Mouse (Mus musculus) gastrocnemius, adult 2 months (tissue): Measurements from ENCODE around the gene Tlcd2. TPM values are rescaled to one million over a fixed set of nuclear protein-coding genes. Genes with fewer than 3 reads are reported as not detected.
A peak's percentile ranks its signal among the peaks of the same experiment; 100 is the strongest.

Experiments used
- DNase-seq: peaks from one replicate; pipeline ENCODE4 v3.0.0; 2022
- H3K27ac ChIP-seq: fragments of 200-600 bp; 2 replicates; pipeline ENCODE4 v1.8.1; 2022; ENCODE audit warnings: mild to moderate bottlenecking
- H3K4me3 ChIP-seq: fragments of 200-600 bp; 2 replicates; pipeline ENCODE4 v1.8.1; 2022; ENCODE audit warnings: mild to moderate bottlenecking, moderate library complexity
- CTCF ChIP-seq: fragments of 200-600 bp; IDR thresholded peaks from 2 replicates; pipeline ENCODE4 v1.8.1; 2022; ENCODE audit warnings: antibody characterized with exemption, mild to moderate bottlenecking, moderate library complexity
- intact Hi-C: fragments of 180-260 bp; cut with DNase I; formaldehyde crosslinking; loops from one replicate; pipeline ENCODE4 v1.15.1; 2025
- microRNA-seq: library from miRNA; unstranded; fragments of <30 nt; microRNA quantifications from one replicate; pipeline ENCODE4 v1.2.0, GENCODE M21; 2021
- total RNA-seq, 2 experiments: library from RNA; stranded (reverse); gene quantifications; 2 replicates each; pipeline ENCODE4 v1.2.3; 2021

Tlcd2 gene
- total RNA-seq, 2 experiments from 2014 or later = 2.6 to 3.1 TPM

- TF ChIP-seq CTCF = no peak
- Histone ChIP-seq H3K4me3 (peak within 1 kb of the TSS; percentile 87), H3K27ac (peak within 1 kb of the TSS; percentile 100)
- peak; percentile 67 for DNase-seq
- intact Hi-C loops = no loop called here
These were observed 51.8 kb downstream of the Tlcd2 start, which contains the start of gene Scarf1 for GRCm38 (mm10) chr11:75513336-75513735. Scarf1 (plus strand) TSS chr11:75513540.

GRCm38 (mm10) chr11:75515186-75515585, 53.7 kb downstream of the Tlcd2 start:
- no peak for TF ChIP-seq CTCF
- peak overlapping the region; percentile 40 for H3K27ac ChIP-seq
- DNase-seq = no peak
- intact Hi-C loops = no loop called here
- H3K4me3 ChIP-seq = no peak overlapping the region

- TF ChIP-seq CTCF = no peak
- intact Hi-C loops = no loop called here
- DNase-seq = no peak
- no peak overlapping the region for H3K27ac ChIP-seq
- H3K4me3 ChIP-seq = no peak overlapping the region
These were observed 58.5 kb downstream of the Tlcd2 start for GRCm38 (mm10) chr11:75519834-75520633.

Small RNAs within 50 kb of the gene (microRNA-seq; reads per million reads assigned to microRNA genes)
- gene Mir22 = 116,549 reads per million, percentile 100 among the genes with 10 or more reads in this experiment

Other genes with a start within 250 kb of the Tlcd2 start
- gene Rpa1, start 113.4 kb upstream of the Tlcd2 start, total RNA-seq = 10 to 100 TPM; 60.4 to 62.5 TPM
- gene Smyd4, start 113.3 kb upstream of the Tlcd2 start, total RNA-seq = 1 to 10 TPM; 4.0 to 4.3 TPM
- 100 to 1,000 TPM in 1 of 2 experiments, 10 to 100 TPM in 1; 55.5 to 168 TPM for gene Serpinf1, start 39.0 kb upstream of the Tlcd2 start, total RNA-seq
- gene Serpinf2, start 22.1 kb upstream of the Tlcd2 start, total RNA-seq = not detected
- gene Wdr81, start 7.0 kb upstream of the Tlcd2 start, total RNA-seq = 1 to 10 TPM; 4.9 to 6.4 TPM
- 10 to 100 TPM; 69.3 to 76.7 TPM for gene Prpf8, start 25.1 kb downstream of the Tlcd2 start, total RNA-seq
- gene Rilp, start 48.4 kb downstream of the Tlcd2 start, total RNA-seq = 10 to 100 TPM; 33.4 to 41.9 TPM
- gene Scarf1, start 51.8 kb downstream of the Tlcd2 start, total RNA-seq = 1 to 10 TPM; 2.4 to 5.7 TPM
- gene Slc43a2, start 70.0 kb downstream of the Tlcd2 start, total RNA-seq = 10 to 100 TPM; 19.0 to 41.6 TPM
- gene Pitpna, start 126.4 kb downstream of the Tlcd2 start, total RNA-seq = 100 to 1,000 TPM; 151 to 206 TPM
- 10 to 100 TPM; 25.9 to 27.4 TPM for gene Inpp5k, start 169.3 kb downstream of the Tlcd2 start, total RNA-seq
- gene Myo1c, start 188.8 kb downstream of the Tlcd2 start, total RNA-seq = 10 to 100 TPM; 34.1 to 43.9 TPM
- gene Crk, start 217.5 kb downstream of the Tlcd2 start, total RNA-seq = 10 to 100 TPM; 53.4 to 64.3 TPM